Mouse (Mus musculus): Measurements from ENCODE around the gene Daglb. TPM values are rescaled to one million over a fixed set of nuclear protein-coding genes. Genes with fewer than 3 reads are reported as not detected.

Daglb gene
- polyA plus RNA-seq, 1 experiment = 11.3 TPM

DNA sequence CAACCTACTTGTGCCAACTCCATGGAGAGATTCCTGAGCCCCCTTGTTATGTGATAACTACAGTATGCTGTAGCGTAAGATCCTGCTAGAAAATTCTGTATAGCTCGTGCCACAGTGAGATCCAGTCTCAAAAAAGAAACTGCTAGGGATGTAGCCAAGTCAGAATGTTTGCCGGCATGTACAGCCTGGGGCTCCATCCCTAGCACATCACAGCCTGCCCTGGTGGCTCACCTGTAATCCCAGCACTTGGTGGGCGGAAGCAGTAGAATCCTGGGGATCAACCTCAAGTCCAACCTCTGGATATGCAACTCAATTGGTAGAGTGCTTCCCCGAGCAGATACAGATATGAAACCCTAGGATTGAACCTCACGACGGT, 63.9 kb downstream of the Daglb start:
- TF ChIP-seq CTCF (IDR thresholded peaks at IDR 0.05; ENCODE audit: borderline replicate concordance, control insufficient read depth, extremely low read depth, insufficient read depth, low read length, poor library complexity) (0 out of 2 replicates have a peak, but pooled peaks have one; percentile 1), POLR2A (IDR thresholded peaks at IDR 0.05; ENCODE audit: control insufficient read depth, extremely low read depth, insufficient read depth, low read length, poor library complexity) (no peak)
- H3K4me3 ChIP-seq (ENCODE audit: control insufficient read depth, insufficient read depth, low read length) = peak overlapping the region; percentile 85
- H3K27ac ChIP-seq (ENCODE audit: control insufficient read depth, insufficient read depth, low read length) = peak overlapping the region; percentile 65
- WGBS = 49% methylated on average over 7 of the region's 7 CpGs
- H3K36me3 ChIP-seq (ENCODE audit: control insufficient read depth, insufficient read depth, low read length) = no peaks in the 10 kb centered on the region
- H3K27me3 ChIP-seq (ENCODE audit: control insufficient read depth, insufficient read depth, low read length) = no peaks in the 10 kb centered on the region
- peaks cover 16% of the 10 kb centered on the region for H3K4me1 ChIP-seq (replicated peaks; ENCODE audit: control insufficient read depth, insufficient read depth, low read length)
- DNase-seq = no peak

DNA sequence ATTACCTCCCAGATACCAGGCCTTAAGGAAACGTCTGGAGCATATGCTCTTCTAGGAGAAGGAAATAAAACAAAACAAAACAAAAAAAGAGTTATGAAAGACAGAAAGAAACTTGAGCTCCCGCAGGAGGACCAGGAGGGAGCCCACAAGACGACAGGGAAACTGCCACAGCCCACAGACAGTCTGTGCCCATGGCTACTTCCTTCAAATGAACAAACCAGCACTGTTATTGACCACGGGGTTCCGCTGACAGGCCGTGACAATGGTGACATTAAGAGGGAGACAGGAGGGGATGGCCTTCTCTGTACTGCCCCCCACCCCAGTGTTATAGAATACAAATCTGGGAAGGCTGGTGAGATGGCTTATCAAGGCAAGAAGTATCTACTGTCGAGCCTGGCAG, 66.3 kb downstream of the Daglb start:
- H3K4me1 ChIP-seq (replicated peaks; ENCODE audit: control insufficient read depth, insufficient read depth, low read length) = peaks cover 6% of the 10 kb centered on the region
- no peaks in the 10 kb centered on the region for H3K27me3 ChIP-seq (ENCODE audit: control insufficient read depth, insufficient read depth, low read length)
- DNase-seq = no peak
- WGBS = 37% methylated on average over 7 of the region's 7 CpGs
- H3K27ac ChIP-seq (ENCODE audit: control insufficient read depth, insufficient read depth, low read length) = no peak overlapping the region
- no peak for TF ChIP-seq CTCF (IDR thresholded peaks at IDR 0.05; ENCODE audit: borderline replicate concordance, control insufficient read depth, extremely low read depth, insufficient read depth, low read length, poor library complexity)
- no peak for TF ChIP-seq POLR2A (IDR thresholded peaks at IDR 0.05; ENCODE audit: control insufficient read depth, extremely low read depth, insufficient read depth, low read length, poor library complexity)
- H3K4me3 ChIP-seq (ENCODE audit: control insufficient read depth, insufficient read depth, low read length) = no peak overlapping the region
- no peaks in the 10 kb centered on the region for H3K36me3 ChIP-seq (ENCODE audit: control insufficient read depth, insufficient read depth, low read length)

DNA sequence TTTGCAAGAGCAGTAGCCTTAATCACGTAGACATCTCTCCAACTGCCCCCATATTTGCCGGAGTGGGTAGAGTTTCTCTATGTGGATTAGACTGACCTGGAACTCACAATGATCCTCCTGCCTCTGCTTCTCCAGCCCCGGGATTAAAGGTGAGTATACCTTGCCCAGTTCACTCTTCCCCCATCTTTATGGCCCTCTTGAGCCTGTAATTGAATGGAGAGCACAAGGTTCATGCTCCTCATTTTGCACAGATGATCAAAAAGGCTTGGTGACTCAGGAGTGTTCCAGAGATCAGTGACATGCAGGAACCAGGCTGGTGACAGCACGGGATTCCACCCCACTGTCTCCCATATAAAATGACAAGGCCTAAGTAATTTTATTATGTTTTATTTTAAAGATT, 70.5 kb downstream of the Daglb start:
- 97% methylated on average over 4 of the region's 4 CpGs for WGBS
- Histone ChIP-seq H3K27me3 (ENCODE audit: control insufficient read depth, insufficient read depth, low read length) (no peaks in the 10 kb centered on the region), H3K4me3 (ENCODE audit: control insufficient read depth, insufficient read depth, low read length) (no peak overlapping the region), H3K4me1 (replicated peaks; ENCODE audit: control insufficient read depth, insufficient read depth, low read length) (no peaks in the 10 kb centered on the region), H3K27ac (ENCODE audit: control insufficient read depth, insufficient read depth, low read length) (no peak overlapping the region), H3K36me3 (ENCODE audit: control insufficient read depth, insufficient read depth, low read length) (no peaks in the 10 kb centered on the region)
- TF ChIP-seq CTCF (IDR thresholded peaks at IDR 0.05; ENCODE audit: borderline replicate concordance, control insufficient read depth, extremely low read depth, insufficient read depth, low read length, poor library complexity) = no peak
- DNase-seq = no peak

DNA sequence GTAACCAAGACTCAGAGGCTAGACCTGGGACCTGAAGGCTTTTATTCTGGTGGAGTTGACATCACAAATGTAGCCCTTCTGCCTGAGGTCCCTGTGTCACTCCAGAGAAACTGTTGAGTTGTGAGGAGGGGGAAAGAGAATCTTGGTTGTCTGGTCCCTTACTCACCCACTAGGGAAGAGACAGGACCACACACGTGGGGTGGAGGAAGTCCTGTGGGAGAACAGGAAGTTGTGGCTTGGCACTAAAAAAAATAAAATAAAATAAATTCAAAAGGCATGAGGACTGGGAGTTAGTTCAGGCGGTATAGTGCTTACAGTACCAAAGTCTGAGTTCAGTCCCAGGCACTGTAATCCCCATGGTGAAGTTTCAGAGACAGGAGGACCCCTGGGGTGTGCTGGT, 72.6 kb downstream of the Daglb start:
- Histone ChIP-seq H3K27ac (ENCODE audit: control insufficient read depth, insufficient read depth, low read length) (no peak overlapping the region), H3K36me3 (ENCODE audit: control insufficient read depth, insufficient read depth, low read length) (no peaks in the 10 kb centered on the region), H3K27me3 (ENCODE audit: control insufficient read depth, insufficient read depth, low read length) (no peaks in the 10 kb centered on the region), H3K4me3 (ENCODE audit: control insufficient read depth, insufficient read depth, low read length) (no peak overlapping the region), H3K4me1 (replicated peaks; ENCODE audit: control insufficient read depth, insufficient read depth, low read length) (no peaks in the 10 kb centered on the region)
- 5% methylated on average over 2 of the region's 2 CpGs for WGBS
- no peak for DNase-seq
- no peak for TF ChIP-seq POLR2A (IDR thresholded peaks at IDR 0.05; ENCODE audit: control insufficient read depth, extremely low read depth, insufficient read depth, low read length, poor library complexity)
- TF ChIP-seq CTCF (IDR thresholded peaks at IDR 0.05; ENCODE audit: borderline replicate concordance, control insufficient read depth, extremely low read depth, insufficient read depth, low read length, poor library complexity) = no peak

DNA sequence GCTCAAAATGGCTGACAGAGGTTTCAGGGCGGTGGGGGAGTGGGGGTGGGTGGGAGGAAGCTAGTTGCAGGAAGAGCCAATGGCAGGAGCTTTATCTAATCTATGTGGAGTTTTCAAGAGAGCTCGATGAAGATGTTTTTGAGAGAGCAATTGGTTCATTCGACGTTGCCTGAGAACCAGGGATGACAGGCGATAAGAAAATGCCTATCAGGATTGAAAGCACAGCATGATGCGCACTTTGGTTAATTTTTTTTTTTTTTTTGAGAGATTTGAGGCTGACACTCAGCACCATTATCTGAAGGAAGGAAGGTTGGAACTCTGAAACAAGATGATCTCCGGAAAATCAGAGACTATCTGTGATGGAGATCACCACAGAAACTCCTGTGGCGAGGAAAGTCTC, 74.7 kb downstream of the Daglb start:
- Histone ChIP-seq H3K27me3 (ENCODE audit: control insufficient read depth, insufficient read depth, low read length) (no peaks in the 10 kb centered on the region), H3K4me1 (replicated peaks; ENCODE audit: control insufficient read depth, insufficient read depth, low read length) (no peaks in the 10 kb centered on the region), H3K27ac (ENCODE audit: control insufficient read depth, insufficient read depth, low read length) (no peak overlapping the region), H3K4me3 (ENCODE audit: control insufficient read depth, insufficient read depth, low read length) (no peak overlapping the region), H3K36me3 (ENCODE audit: control insufficient read depth, insufficient read depth, low read length) (no peaks in the 10 kb centered on the region)
- TF ChIP-seq POLR2A (IDR thresholded peaks at IDR 0.05; ENCODE audit: control insufficient read depth, extremely low read depth, insufficient read depth, low read length, poor library complexity) (no peak), CTCF (IDR thresholded peaks at IDR 0.05; ENCODE audit: borderline replicate concordance, control insufficient read depth, extremely low read depth, insufficient read depth, low read length, poor library complexity) (no peak)
- no peak for DNase-seq
- 93% methylated on average over 8 of the region's 8 CpGs for WGBS

DNA sequence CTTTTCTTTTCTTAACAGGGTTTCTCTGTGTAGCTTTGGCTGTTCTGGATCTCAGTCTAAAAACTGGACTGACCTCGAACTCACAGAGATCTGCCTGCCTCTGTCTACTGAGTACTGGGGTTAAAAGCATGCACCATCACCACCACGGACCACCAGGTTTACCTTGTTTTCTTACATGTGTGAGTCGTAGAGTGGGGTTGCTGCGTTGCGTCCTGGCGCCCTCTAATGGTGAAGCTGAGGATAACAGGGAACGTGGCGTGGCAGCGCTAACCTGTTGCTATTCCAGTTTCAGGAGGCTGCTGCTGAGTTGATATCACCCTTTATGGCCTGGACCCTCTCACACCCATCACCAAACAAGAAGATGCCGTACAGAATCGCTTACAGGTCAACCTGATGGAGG, 83.0 kb downstream of the Daglb start:
- no peaks in the 10 kb centered on the region for H3K27me3 ChIP-seq (ENCODE audit: control insufficient read depth, insufficient read depth, low read length)
- no peak overlapping the region for H3K27ac ChIP-seq (ENCODE audit: control insufficient read depth, insufficient read depth, low read length)
- H3K4me3 ChIP-seq (ENCODE audit: control insufficient read depth, insufficient read depth, low read length) = no peak overlapping the region
- WGBS = 4% methylated on average over 11 of the region's 11 CpGs
- H3K4me1 ChIP-seq (replicated peaks; ENCODE audit: control insufficient read depth, insufficient read depth, low read length) = peaks cover 6% of the 10 kb centered on the region
- TF ChIP-seq CTCF (IDR thresholded peaks at IDR 0.05; ENCODE audit: borderline replicate concordance, control insufficient read depth, extremely low read depth, insufficient read depth, low read length, poor library complexity) = peak; percentile 86; the same call in 1 of the 2 replicates
- no peak for TF ChIP-seq POLR2A (IDR thresholded peaks at IDR 0.05; ENCODE audit: control insufficient read depth, extremely low read depth, insufficient read depth, low read length, poor library complexity)
- peak; percentile 85 for DNase-seq
- no peaks in the 10 kb centered on the region for H3K36me3 ChIP-seq (ENCODE audit: control insufficient read depth, insufficient read depth, low read length)

DNA sequence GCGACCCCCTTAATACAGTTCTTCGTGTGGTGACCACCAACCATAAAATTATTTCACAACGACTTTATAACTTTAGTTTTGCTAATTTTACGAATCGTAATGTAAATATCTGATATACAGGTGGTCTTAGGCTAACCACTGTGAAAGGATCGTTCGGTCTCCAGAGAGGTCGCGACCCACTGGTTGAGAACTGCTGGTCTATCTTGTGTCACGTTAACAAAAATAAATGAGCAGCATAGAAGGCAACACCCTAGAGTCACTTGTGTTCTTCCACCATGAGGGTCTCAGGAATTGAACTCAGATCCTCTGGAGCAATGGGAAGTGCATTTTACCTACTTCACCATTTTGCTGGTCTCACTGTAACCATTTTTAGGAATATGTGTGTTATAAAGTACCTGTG, 83.5 kb downstream of the Daglb start:
- Histone ChIP-seq H3K27me3 (ENCODE audit: control insufficient read depth, insufficient read depth, low read length) (no peaks in the 10 kb centered on the region), H3K36me3 (ENCODE audit: control insufficient read depth, insufficient read depth, low read length) (no peaks in the 10 kb centered on the region), H3K4me1 (replicated peaks; ENCODE audit: control insufficient read depth, insufficient read depth, low read length) (peaks cover 6% of the 10 kb centered on the region), H3K27ac (ENCODE audit: control insufficient read depth, insufficient read depth, low read length) (no peak overlapping the region), H3K4me3 (ENCODE audit: control insufficient read depth, insufficient read depth, low read length) (no peak overlapping the region)
- no peak for DNase-seq
- TF ChIP-seq CTCF (IDR thresholded peaks at IDR 0.05; ENCODE audit: borderline replicate concordance, control insufficient read depth, extremely low read depth, insufficient read depth, low read length, poor library complexity) = no peak
- TF ChIP-seq POLR2A (IDR thresholded peaks at IDR 0.05; ENCODE audit: control insufficient read depth, extremely low read depth, insufficient read depth, low read length, poor library complexity) = no peak
- WGBS = 55% methylated on average over 10 of the region's 10 CpGs

All from thymus, adult 2 months (tissue).